Mouse (Mus musculus) testis, adult 2 months (tissue): ENCODE measurements at regions not wholly inside any gene's neighbourhood (a gene's known extent, or its start where the extent isn't known, plus 50 kb on each side); places are given as distances from the start of the nearest gene placed in this dataset.

Experiments used
- CTCF ChIP-seq: fragments of 200-500 bp; IDR thresholded peaks from 2 replicates; pipeline ENCODE4 v1.5.1; 2012; ENCODE audit warnings: low read depth, mild to moderate bottlenecking, inconsistent platforms, low read length, moderate library complexity; ENCODE audit not compliant: control insufficient read depth, insufficient read depth, insufficient replicate concordance
- POLR2A ChIP-seq: fragments of 200-500 bp; IDR thresholded peaks from 2 replicates; pipeline ENCODE4 v1.6.1; 2012; ENCODE audit warnings: low read depth, mild to moderate bottlenecking, inconsistent platforms, low read length, moderate library complexity; ENCODE audit not compliant: control insufficient read depth

- TF ChIP-seq CTCF (no peak), POLR2A (no peak)
Observed at GRCm38 (mm10) chr6:99935373-99935772, 209.2 kb upstream of the Prok2 start.
